Mouse (Mus musculus) kidney, postnatal 25 days (tissue): Measurements from ENCODE around the gene Snta1.
A peak's percentile ranks its signal among the peaks of the same experiment; 100 is the strongest.

Experiments
- DNase-seq, 2 experiments: peaks; one replicate each; pipeline ENCODE4 v3.0.0; 2021; ENCODE audit warnings: mixed read lengths in 2 of 2

Snta1 gene

DNA sequence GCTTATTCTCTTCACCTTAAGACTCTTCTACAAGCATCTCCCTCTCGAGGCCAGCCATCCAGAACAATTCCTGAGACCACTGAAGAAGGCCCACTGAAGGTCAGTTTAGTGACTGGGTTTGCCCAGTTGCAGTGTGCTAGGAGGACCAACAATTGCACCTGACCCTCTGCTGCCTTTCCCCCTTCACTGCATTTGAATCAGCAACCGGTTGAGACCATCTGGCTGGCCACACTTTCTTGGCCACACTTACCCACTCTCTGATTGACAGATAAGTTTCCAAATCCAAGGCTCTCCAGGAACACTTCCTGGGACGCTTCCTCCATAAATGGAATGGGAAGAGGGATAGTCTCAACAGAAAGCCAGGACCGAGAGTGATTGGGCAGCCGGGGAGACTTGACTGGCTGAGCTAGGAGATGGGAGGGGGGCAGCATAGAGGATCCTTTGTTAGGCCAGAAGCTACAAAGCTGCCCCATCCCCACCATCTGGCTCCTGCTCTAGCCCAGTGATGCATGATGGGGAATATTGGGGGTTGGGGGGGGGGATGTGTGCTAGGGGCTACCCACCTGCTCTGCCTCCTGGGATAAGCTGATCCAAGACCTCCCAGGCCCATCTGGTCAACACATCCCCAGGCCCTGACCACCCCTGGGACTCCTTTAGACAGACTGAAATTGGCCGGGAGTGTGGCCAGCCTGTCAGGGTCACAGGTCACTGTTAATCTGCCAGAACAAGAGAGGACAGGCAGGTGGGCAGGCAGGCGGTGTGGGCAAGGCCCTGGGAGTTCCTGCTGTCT, 13.2 kb upstream of the Snta1 start:
- DNase-seq: no peak

DNA sequence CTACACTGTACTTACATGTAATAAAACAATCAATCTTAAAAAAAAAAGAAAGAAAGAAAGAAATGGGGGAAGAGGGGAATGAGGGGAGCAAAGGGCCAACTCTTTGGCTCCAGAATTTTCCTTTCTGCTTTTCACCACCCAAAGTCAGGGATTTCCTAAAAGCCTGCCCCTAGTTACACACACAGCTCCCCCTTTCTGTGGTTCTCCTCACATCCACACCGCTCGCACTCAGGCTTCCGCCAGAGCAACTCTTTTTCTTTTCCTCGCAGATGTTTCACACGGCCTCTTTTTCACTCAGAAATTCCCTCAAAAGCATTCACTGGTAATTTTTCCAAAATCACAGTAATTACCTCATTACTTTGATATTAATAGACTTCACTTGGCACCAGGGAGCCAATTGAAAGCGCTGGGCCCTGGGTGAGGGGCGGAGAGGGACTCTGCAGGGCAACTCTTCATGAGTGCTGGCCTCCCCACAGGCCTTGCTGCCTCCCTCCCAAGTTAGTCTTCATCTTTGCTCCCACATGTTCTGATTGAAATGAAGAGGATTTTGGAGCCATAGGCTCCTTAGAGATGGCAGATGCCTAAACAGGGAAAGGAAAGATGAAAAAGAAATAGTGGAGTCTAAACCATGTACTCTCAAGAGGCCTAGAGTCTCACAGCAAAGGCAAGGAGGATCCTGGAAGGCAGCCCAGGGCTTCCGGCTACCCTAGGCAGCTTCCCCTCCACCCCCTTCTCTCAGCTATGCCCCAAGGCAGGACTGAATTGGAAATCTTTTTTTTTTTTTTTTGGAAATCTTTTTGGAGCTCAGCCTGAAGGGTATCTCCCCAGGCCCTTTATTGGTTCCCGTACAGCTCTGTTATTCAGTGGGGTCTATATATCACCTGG, 12.0 kb upstream of the Snta1 start:
- no peak for DNase-seq

DNA sequence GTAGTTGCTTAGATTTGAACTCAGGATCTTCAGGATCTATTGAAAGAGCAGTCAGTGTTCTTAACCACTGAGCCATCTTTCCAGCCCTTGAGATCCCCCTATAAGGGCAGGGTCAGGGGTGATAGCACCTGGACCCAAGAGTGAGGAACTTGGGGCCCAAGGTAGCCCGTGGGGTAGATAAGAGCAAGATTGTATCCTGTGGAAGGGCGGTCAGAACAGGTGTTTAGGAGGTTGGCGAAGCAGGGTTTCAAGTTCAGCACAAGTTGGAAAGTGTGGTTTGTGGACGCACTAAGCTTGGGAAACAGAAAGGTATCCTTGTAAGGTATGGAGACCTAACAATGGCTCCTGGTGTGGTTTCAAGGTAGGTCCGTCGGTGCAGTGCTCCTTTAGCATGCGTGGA, 10.1 kb upstream of the Snta1 start:
- no peak for DNase-seq

- peak; percentile 73 to 87 for DNase-seq
Measured at GRCm38 (mm10) chr2:154417107-154417506, 9.2 kb upstream of the Snta1 start.

- peak in 1 of 2 experiments; percentile 67 for DNase-seq
Measured at GRCm38 (mm10) chr2:154412018-154412666, 4.2 kb upstream of the Snta1 start.

- DNase-seq: no peak
Measured at GRCm38 (mm10) chr2:154410355-154410754, 2.5 kb upstream of the Snta1 start.

DNA sequence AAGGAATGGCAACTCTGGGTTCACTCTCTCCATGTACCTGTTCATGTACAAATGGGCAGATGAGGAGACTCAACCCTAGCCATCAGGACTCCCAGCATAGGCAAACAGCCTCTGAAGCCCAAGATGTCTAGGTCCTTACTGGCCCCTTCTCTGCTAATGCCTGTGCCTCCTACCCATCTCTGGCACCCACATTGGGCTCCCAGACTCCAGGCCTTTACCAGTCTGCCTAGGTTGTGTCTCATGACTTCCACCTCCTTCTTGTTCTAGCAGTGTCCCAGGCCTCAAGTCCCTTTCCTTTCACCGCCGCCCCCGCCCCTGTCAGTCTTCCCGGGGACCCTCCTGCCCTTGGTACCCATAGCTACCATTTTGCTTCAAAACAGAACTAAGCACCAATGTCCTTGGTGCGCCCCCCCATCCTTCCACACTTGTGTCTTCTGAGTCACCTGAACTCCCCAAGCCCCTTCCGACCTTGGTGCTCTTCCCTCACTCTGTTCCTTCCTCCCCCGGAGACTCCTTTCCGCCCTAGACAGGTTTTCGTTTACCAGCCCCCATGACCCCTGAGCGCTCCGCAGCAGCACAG, 746 bp downstream of the Snta1 start:
- DNase-seq: no peak

DNA sequence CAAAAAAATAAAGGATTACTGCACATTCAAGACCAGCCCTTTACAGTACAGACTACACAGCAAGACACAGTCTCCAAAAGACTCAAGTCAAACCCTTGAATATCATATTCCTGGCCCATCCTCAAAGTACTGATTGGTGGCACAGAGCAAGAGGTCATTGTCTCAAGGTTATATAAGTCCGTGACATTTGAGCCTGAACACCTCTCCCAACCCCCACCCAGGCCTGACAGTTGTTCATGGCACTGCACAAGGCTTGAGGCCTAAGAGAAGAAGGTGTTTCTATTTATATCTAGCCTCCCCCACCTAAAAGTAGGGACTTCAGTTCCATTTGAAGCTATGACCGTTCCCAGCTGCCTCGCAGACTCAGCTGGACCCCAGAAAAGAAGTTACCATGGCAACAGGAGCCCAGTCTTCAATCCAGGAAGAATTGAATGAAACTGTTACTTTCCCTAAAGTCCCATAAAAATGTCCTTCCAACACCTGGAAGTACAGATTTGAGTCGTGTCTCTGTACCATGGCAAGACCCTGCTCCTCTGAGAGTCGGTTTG, 2.4 kb downstream of the Snta1 start:
- peak in 1 of 2 experiments; percentile 43 for DNase-seq

DNA sequence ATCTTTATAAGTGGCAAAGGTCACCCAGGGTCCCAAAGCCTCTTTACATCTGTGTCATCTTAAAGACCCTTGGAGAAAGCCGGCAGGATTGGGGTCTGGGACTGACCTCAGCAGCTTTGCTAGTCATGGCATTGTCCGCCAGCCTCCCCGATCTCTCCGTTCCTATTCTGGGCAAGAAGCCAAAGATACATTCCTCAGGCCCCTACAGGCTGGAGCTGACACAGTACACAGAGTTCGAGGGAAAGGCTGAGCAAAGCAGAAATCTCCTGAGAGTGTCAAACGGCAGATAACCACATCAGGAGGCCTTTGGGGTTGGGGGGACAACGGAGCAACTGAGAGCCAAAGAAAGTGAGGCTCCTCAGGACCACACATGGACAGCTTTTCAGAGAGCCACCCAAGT, 5.1 kb downstream of the Snta1 start:
- peak; percentile 68 to 87 for DNase-seq

DNA sequence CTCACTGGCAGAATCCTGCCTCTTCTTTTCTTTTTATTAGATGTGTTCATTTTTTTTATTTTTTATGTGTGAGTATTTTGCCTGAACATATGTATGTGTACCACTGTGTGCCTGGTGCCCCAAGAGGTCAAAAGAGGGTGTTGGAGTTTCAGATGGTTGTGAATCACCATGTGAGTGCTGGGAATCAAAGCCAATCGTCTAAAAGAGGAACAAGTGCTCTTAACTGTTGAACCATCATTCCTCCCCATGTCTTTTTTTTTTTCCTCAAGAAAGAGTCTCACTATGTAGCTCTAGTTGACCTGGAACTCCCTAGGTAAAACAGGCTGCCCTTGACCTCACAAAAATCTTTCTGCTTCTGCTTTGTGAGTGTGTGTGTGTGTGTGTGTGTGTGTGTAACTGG, 5.9 kb downstream of the Snta1 start:
- no peak for DNase-seq

DNA sequence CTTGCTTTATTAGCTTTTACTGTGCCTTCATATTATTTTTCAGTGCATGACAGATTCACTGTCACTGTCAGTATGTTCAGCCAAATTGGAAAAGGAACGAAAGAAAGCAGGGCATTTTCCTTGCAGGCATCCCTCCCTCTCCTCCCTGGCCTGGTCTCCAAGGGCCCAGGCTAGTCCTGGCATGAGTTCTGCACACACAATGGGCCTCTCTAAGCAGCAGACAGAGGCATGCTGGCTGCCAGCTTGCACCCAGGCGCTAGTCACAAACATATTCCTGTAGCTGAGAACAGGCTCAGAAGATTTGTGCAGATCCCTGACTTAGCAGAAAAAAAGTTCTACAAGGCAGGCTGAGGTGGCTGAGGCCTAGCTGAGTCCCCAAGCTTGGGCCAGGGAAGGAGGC, 8.6 kb downstream of the Snta1 start:
- no peak for DNase-seq

GRCm38 (mm10) chr2:154398267-154398666, 9.6 kb downstream of the Snta1 start:
- peak; percentile 63 to 81 for DNase-seq

- no peak for DNase-seq
Measured at GRCm38 (mm10) chr2:154396529-154396928, 11.4 kb downstream of the Snta1 start.

DNA sequence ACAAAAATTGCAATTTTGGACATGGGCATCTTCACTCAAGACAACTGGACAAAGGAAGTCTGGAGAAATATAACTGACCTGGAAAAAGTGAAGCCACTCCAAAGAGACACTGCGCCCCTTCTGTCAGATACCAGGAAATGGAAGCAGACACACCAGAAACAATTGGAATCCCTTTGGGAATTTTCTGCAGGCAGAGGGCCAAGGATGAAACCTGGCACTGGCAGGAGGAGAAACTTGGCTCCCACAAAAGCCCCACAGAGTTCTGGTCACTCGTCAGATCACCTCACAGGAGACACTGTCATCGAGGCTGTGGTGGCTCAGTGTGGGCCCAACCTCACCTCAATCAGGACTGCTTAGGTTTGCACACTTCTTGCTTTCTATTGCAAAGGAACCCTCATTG, 13.3 kb downstream of the Snta1 start:
- DNase-seq: no peak

DNA sequence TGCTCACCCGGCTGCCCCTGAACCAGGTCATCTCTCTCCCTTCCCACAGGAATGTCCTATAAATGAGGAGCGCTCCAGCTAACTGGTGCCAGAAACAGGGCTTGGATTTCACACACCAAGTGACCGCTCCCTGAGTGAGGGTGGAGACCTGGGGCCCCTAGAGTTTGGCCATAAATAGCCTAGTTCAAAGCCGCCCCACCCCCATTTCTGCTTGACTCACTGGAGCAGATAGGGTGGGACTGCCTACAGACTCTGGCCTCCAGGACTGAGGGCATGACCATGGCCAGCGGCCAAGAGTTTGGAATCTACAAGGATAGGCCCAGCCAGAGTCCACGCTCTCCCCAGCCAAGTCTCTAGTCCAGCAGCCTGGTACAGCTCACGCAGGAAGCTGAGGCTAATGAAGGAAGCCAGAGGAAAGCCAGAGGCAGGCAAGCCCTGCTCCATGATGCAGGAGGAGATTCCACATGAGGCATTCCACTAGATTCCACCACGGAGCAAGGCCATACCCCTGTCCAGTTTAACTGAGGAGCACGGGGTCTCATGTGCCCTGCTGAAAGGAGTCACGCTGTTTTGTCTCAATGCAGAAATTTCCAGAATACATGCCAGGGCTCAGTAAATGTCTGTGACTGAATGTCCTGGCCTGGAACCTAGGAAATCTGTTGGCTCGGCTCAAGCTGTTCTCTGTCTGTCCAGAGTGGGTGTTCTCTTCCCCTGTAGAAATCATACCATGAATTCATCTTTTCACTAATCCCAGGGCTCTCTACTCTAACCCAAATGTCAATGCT, 17.5 kb downstream of the Snta1 start:
- peak; percentile 99 for DNase-seq

GRCm38 (mm10) chr2:154379103-154379502, 28.8 kb downstream of the Snta1 start:
- no peak for DNase-seq

- no peak for DNase-seq
Measured at GRCm38 (mm10) chr2:154374807-154375601, 32.9 kb downstream of the Snta1 start.

- DNase-seq: peak; percentile 75 to 82
Measured at GRCm38 (mm10) chr2:154373961-154374632, 33.8 kb downstream of the Snta1 start.

- DNase-seq: no peak
Measured at GRCm38 (mm10) chr2:154372842-154373500, 34.9 kb downstream of the Snta1 start, which contains the start of gene Cdk5rap1. Gene Cdk5rap1, minus strand, starts transcription at chr2:154373010.
